Mouse (Mus musculus) heart, embryonic 16.5 days (tissue): ENCODE results near the gene Calhm6. TPM values are rescaled to one million over a fixed set of nuclear protein-coding genes. Genes with fewer than 3 reads are reported as not detected.

Experiments
- ATAC-seq: fragments of 200-750 bp; cut with Nextera tagmentation; replicated peaks from 2 replicates; pipeline ENCODE4 v1.8.0; 2017; ENCODE audit warnings: moderate number of reproducible peaks; ENCODE audit not compliant: insufficient read depth, low FRiP score; ENCODE audit errors: extremely low read depth
- H3K27ac ChIP-seq: fragments of 300-500 bp; sonication (generic); 2 replicates; pipeline ENCODE4 v1.5.1; 2014; ENCODE audit warnings: mild to moderate bottlenecking, low read length, control low read depth, moderate library complexity
- H3K27me3 ChIP-seq: fragments of 300-500 bp; sonication (generic); 2 replicates; pipeline ENCODE4 v1.6.1; 2014; ENCODE audit warnings: low read length, mixed read lengths; ENCODE audit not compliant: control insufficient read depth, insufficient read depth
- H3K36me3 ChIP-seq: fragments of 300-500 bp; sonication (generic); 2 replicates; pipeline ENCODE4 v1.6.1; 2014; ENCODE audit not compliant: control insufficient read depth, insufficient read depth
- H3K4me1 ChIP-seq: fragments of 300-500 bp; sonication (generic); 2 replicates; pipeline ENCODE4 v1.6.1; 2014; ENCODE audit warnings: low read length, mixed read lengths; ENCODE audit not compliant: control insufficient read depth, insufficient read depth
- H3K4me2 ChIP-seq: fragments of 300-500 bp; sonication (generic); 2 replicates; pipeline ENCODE4 v1.6.1; 2014; ENCODE audit warnings: low read depth, mild to moderate bottlenecking, control low read depth, low read length
- H3K4me3 ChIP-seq: fragments of 300-500 bp; sonication (generic); 2 replicates; pipeline ENCODE4 v1.5.1; 2014; ENCODE audit warnings: mild to moderate bottlenecking, control low read depth, low read length
- H3K9ac ChIP-seq: fragments of 300-500 bp; sonication (generic); 2 replicates; pipeline ENCODE4 v1.6.1; 2014; ENCODE audit warnings: low read length, control low read depth
- H3K9me3 ChIP-seq: fragments of 300-500 bp; sonication (generic); replicated peaks from 2 replicates; pipeline ENCODE4 v1.6.1; 2016; ENCODE audit warnings: low read length; ENCODE audit not compliant: control insufficient read depth
- WGBS: fragments of 180-500 bp; shearing (Covaris S2); extraction: QIAGEN DNeasy Blood & Tissue Kit; methylation state at CpG from one replicate; pipeline ENCODE4 v1.1.7; 2014; 5-methylcytosine and 5-hydroxymethylcytosine counted together
- polyA plus RNA-seq: library from polyadenylated mRNA; unstranded; fragments of >200 nt; fragmentation: Nextera tagmentation; extraction: Ambion mirVana; gene quantifications from 2 replicates; pipeline ENCODE4 v1.2.1, GENCODE M21; 2015

The Calhm6 gene
- polyA plus RNA-seq, 1 experiment from 2014 or later, result 1.8 TPM

- Histone ChIP-seq H3K9ac (no peak overlapping the region), H3K27me3 (no peaks in the 10 kb centered on the region), H3K4me1 (no peaks in the 10 kb centered on the region), H3K27ac (no peak overlapping the region), H3K4me2 (no peak overlapping the region), H3K4me3 (no peak overlapping the region), H3K9me3 (no peaks in the 10 kb centered on the region), H3K36me3 (no peaks in the 10 kb centered on the region)
- ATAC-seq, result no peak
- 68% methylated on average over 6 of the region's 6 CpGs for WGBS
These were observed 22.7 kb upstream of the Calhm6 start for GRCm38 (mm10) chr10:34150454-34150853.

GRCm38 (mm10) chr10:34149772-34150171 is 22.0 kb upstream of the Calhm6 start:
- Histone ChIP-seq H3K9me3 (no peaks in the 10 kb centered on the region), H3K36me3 (no peaks in the 10 kb centered on the region), H3K27me3 (no peaks in the 10 kb centered on the region), H3K9ac (no peak overlapping the region), H3K4me2 (no peak overlapping the region), H3K27ac (no peak overlapping the region), H3K4me1 (no peaks in the 10 kb centered on the region), H3K4me3 (no peak overlapping the region)
- WGBS, result 60% methylated on average over 3 of the region's 3 CpGs
- no peak for ATAC-seq

- H3K36me3 ChIP-seq, result no peaks in the 10 kb centered on the region
- H3K4me1 ChIP-seq, result peaks cover 7% of the 10 kb centered on the region; the same call in 1 of the 2 replicates
- no peak overlapping the region for H3K4me3 ChIP-seq
- 69% methylated on average over 2 of the region's 2 CpGs for WGBS
- H3K9ac ChIP-seq, result no peak overlapping the region
- H3K9me3 ChIP-seq, result peaks cover 3% of the 10 kb centered on the region; the same call in 1 of the 2 replicates
- no peak overlapping the region for H3K4me2 ChIP-seq
- H3K27me3 ChIP-seq, result no peaks in the 10 kb centered on the region
- no peak overlapping the region for H3K27ac ChIP-seq
- ATAC-seq, result no peak
These were observed 13.9 kb upstream of the Calhm6 start for GRCm38 (mm10) chr10:34141693-34142092.

- Histone ChIP-seq H3K27ac (no peak overlapping the region), H3K4me3 (no peak overlapping the region), H3K9ac (no peak overlapping the region), H3K4me1 (peaks cover 9% of the 10 kb centered on the region; the same call in 1 of the 2 replicates), H3K27me3 (no peaks in the 10 kb centered on the region), H3K4me2 (no peak overlapping the region), H3K36me3 (no peaks in the 10 kb centered on the region), H3K9me3 (peaks cover 3% of the 10 kb centered on the region; the same call in 1 of the 2 replicates)
- ATAC-seq, result no peak
- 56% methylated on average over 4 of the region's 4 CpGs for WGBS
These were observed 12.0 kb upstream of the Calhm6 start for GRCm38 (mm10) chr10:34139768-34140167.

- Histone ChIP-seq H3K27me3 (no peaks in the 10 kb centered on the region), H3K9ac (no peak overlapping the region), H3K4me3 (no peak overlapping the region), H3K9me3 (no peaks in the 10 kb centered on the region), H3K4me2 (no peak overlapping the region), H3K4me1 (peaks cover 9% of the 10 kb centered on the region; the same call in 1 of the 2 replicates), H3K27ac (no peak overlapping the region), H3K36me3 (no peaks in the 10 kb centered on the region)
- WGBS, result 14% methylated on average over 6 of the region's 6 CpGs
- no peak for ATAC-seq
These were observed 10.2 kb upstream of the Calhm6 start for GRCm38 (mm10) chr10:34138027-34138426.

- ATAC-seq, result no peak
- Histone ChIP-seq H3K4me1 (peaks cover 9% of the 10 kb centered on the region; the same call in 1 of the 2 replicates), H3K27me3 (no peaks in the 10 kb centered on the region), H3K27ac (no peak overlapping the region), H3K36me3 (no peaks in the 10 kb centered on the region), H3K9ac (no peak overlapping the region), H3K9me3 (no peaks in the 10 kb centered on the region), H3K4me2 (no peak overlapping the region), H3K4me3 (no peak overlapping the region)
- WGBS, result 32% methylated on average over 6 of the region's 6 CpGs
These were observed 8.6 kb upstream of the Calhm6 start for GRCm38 (mm10) chr10:34136432-34136831.

- Histone ChIP-seq H3K4me1 (peaks cover 2% of the 10 kb centered on the region; the same call in 1 of the 2 replicates), H3K27me3 (no peaks in the 10 kb centered on the region), H3K4me3 (no peak overlapping the region), H3K27ac (no peak overlapping the region), H3K9ac (no peak overlapping the region), H3K36me3 (no peaks in the 10 kb centered on the region), H3K4me2 (no peak overlapping the region), H3K9me3 (no peaks in the 10 kb centered on the region)
- 71% methylated on average over 2 of the region's 2 CpGs for WGBS
- no peak for ATAC-seq
These were observed 3.6 kb upstream of the Calhm6 start for GRCm38 (mm10) chr10:34131356-34131755.

GRCm38 (mm10) chr10:34128391-34128790 is 607 bp upstream of the Calhm6 start:
- Histone ChIP-seq H3K9me3 (no peaks in the 10 kb centered on the region), H3K4me3 (no peak overlapping the region), H3K36me3 (no peaks in the 10 kb centered on the region), H3K9ac (no peak overlapping the region), H3K27ac (no peak overlapping the region), H3K27me3 (no peaks in the 10 kb centered on the region), H3K4me1 (peaks cover 2% of the 10 kb centered on the region; the same call in 1 of the 2 replicates), H3K4me2 (no peak overlapping the region)
- no peak for ATAC-seq
- 73% methylated on average over 6 of the region's 6 CpGs for WGBS

GRCm38 (mm10) chr10:34118421-34118820 is 9.4 kb downstream of the Calhm6 start:
- H3K9me3 ChIP-seq, result no peaks in the 10 kb centered on the region

More at GRCm38 (mm10) chr10:34118421-34118820, 9.4 kb downstream of the Calhm6 start:
- Histone ChIP-seq H3K27me3 (no peaks in the 10 kb centered on the region), H3K9ac (no peak overlapping the region), H3K36me3 (no peaks in the 10 kb centered on the region), H3K27ac (no peak overlapping the region), H3K4me1 (no peaks in the 10 kb centered on the region), H3K4me2 (no peak overlapping the region), H3K4me3 (no peak overlapping the region)
- WGBS, result 80% methylated on average over 2 of the region's 2 CpGs
- no peak for ATAC-seq
